Mouse (Mus musculus) adipocyte (in vitro differentiated cells): ENCODE data around the gene Smad5.

Source experiments
- DNase-seq: peaks from one replicate; pipeline ENCODE4 v3.0.0-alpha.2; 2016; ENCODE audit warnings: low spot score

Smad5 gene

GRCm38 (mm10) chr13:56702469-56703221, at the start of gene Smad5:
TSS of gene Smad5 (plus strand) at chr13:56703010.
- DNase-seq = peak; percentile 91

GRCm38 (mm10) chr13:56654176-56654575, 48.6 kb upstream of the Smad5 start:
- DNase-seq = peak; percentile 51

GRCm38 (mm10) chr13:56657946-56658512, 44.8 kb upstream of the Smad5 start:
- peak; percentile 81 for DNase-seq

- no peak for DNase-seq
Measured at GRCm38 (mm10) chr13:56658931-56659330, 43.9 kb upstream of the Smad5 start.

GRCm38 (mm10) chr13:56661914-56662621, 40.7 kb upstream of the Smad5 start:
- no peak for DNase-seq

GRCm38 (mm10) chr13:56664256-56665170, 38.3 kb upstream of the Smad5 start:
- DNase-seq = no peak

GRCm38 (mm10) chr13:56671206-56671605, 31.6 kb upstream of the Smad5 start:
- DNase-seq = no peak

GRCm38 (mm10) chr13:56677731-56678130, 25.1 kb upstream of the Smad5 start:
- no peak for DNase-seq

- peak; percentile 72 for DNase-seq
Measured at GRCm38 (mm10) chr13:56678188-56678787, 24.5 kb upstream of the Smad5 start.

GRCm38 (mm10) chr13:56678826-56679504, 23.8 kb upstream of the Smad5 start:
- DNase-seq = no peak

GRCm38 (mm10) chr13:56681924-56682323, 20.9 kb upstream of the Smad5 start:
- no peak for DNase-seq

GRCm38 (mm10) chr13:56682326-56682725, 20.5 kb upstream of the Smad5 start:
- peak; percentile 82 for DNase-seq

- DNase-seq = no peak
Measured at GRCm38 (mm10) chr13:56683306-56683705, 19.5 kb upstream of the Smad5 start.

- DNase-seq = no peak
Measured at GRCm38 (mm10) chr13:56692011-56692410, 10.8 kb upstream of the Smad5 start.

- DNase-seq = peak; percentile 42
Measured at GRCm38 (mm10) chr13:56692644-56693043, 10.2 kb upstream of the Smad5 start.

GRCm38 (mm10) chr13:56695701-56696100, 7.1 kb upstream of the Smad5 start:
- no peak for DNase-seq

- peak; percentile 45 for DNase-seq
Measured at GRCm38 (mm10) chr13:56696699-56697098, 6.1 kb upstream of the Smad5 start.

- DNase-seq = no peak
Measured at GRCm38 (mm10) chr13:56697171-56697570, 5.6 kb upstream of the Smad5 start.

- DNase-seq = no peak
Measured at GRCm38 (mm10) chr13:56698391-56698790, 4.4 kb upstream of the Smad5 start.

- DNase-seq = no peak
Measured at GRCm38 (mm10) chr13:56699370-56699769, 3.4 kb upstream of the Smad5 start.

GRCm38 (mm10) chr13:56700981-56701380, 1.8 kb upstream of the Smad5 start:
- no peak for DNase-seq
